8 mouse cellular contexts compared by ENCODE assay signal in genomic region chr9:48161505-48162192, GRCm38 (mm10). TPM values are rescaled to one million over a fixed set of nuclear protein-coding genes. Genes with fewer than 3 reads are reported as not detected.
DNase-seq lines count a peak whose midpoint lies in the region; ATAC-seq lines count a peak whose summit lies in the region.

Nxpe4 (plus strand) TSS chr9:48162023.

- ATAC-seq in hindbrain, embryonic 16.5 days = peak; percentile 86
- no peak for ATAC-seq in granulocyte monocyte progenitor cell, adult 5-6 weeks (replicated peaks; ENCODE audit: poor library complexity, severe bottlenecking)

- H3K4me2 ChIP-seq in hindbrain, embryonic 16.5 days (ENCODE audit: low read length) = peak within 1 kb of the TSS; percentile 61

- peaks cover 3% of the 10 kb centered on the region for H3K4me1 ChIP-seq in hindbrain, embryonic 16.5 days (ENCODE audit: control insufficient read depth, insufficient read depth, low read depth, low read length)

- DNase-seq in adrenal gland, adult 2 months = peak; percentile 66
- DNase-seq in cerebellum, postnatal 4 days (ENCODE audit: low spot score in 2 of 2) = peak; percentile 53 to 84
- peak; percentile 77 to 95 for DNase-seq in frontal cortex, postnatal 36 days (ENCODE audit: low spot score in 2 of 2)
- peak; percentile 89 to 92 for DNase-seq in left cerebral cortex, adult 18-20 months (ENCODE audit: low spot score in 2 of 2)
- peak; percentile 37 for DNase-seq in lung, postnatal 25 days (ENCODE audit: low spot score)
- peak; percentile 79 for DNase-seq in retina, postnatal 7 days (ENCODE audit: low read depth, low spot score)

- no peak within 1 kb of the TSS for H3K27ac ChIP-seq in hindbrain, embryonic 16.5 days (ENCODE audit: low read depth, low read length)

- WGBS in hindbrain, embryonic 16.5 days = 32% methylated on average over 12 of the region's 12 CpGs

- H3K9ac ChIP-seq in hindbrain, embryonic 16.5 days (ENCODE audit: low read depth, low read length) = peak within 1 kb of the TSS; percentile 50; the same call in 1 of the 2 replicates

- no peaks in the 10 kb centered on the region for H3K27me3 ChIP-seq in hindbrain, embryonic 16.5 days (replicated peaks; ENCODE audit: control insufficient read depth, insufficient read depth, low read length)

- peak within 1 kb of the TSS; percentile 49 for H3K4me3 ChIP-seq in hindbrain, embryonic 16.5 days (ENCODE audit: low read length)

- H3K9me3 ChIP-seq in hindbrain, embryonic 16.5 days (ENCODE audit: control insufficient read depth, low read length) = no peaks in the 10 kb centered on the region

- no peaks in the 10 kb centered on the region for H3K36me3 ChIP-seq in hindbrain, embryonic 16.5 days (ENCODE audit: control insufficient read depth, insufficient read depth, low read length)

RNA-seq across cellular contexts. Expression of gene Nxpe4, which starts in this region (rescaled TPM):
- 1 to 10 TPM; 2.1 to 5.0 TPM for total RNA-seq in adrenal gland, adult 2 months (2021)
- 0.67 and 1.1 TPM in 2 replicates for polyA plus RNA-seq in adrenal gland, adult 2 months (2012; rRNA removed)
- polyA plus RNA-seq in hindbrain, embryonic 16.5 days (2015; fragmentation: Nextera tagmentation; extraction: Ambion mirVana) = 9.3 and 10.1 TPM in 2 replicates
- total RNA-seq in left cerebral cortex, adult 18-20 months (2021) = 1 to 10 TPM; 8.3 to 10.0 TPM
- total RNA-seq in granulocyte monocyte progenitor cell, adult 5-6 weeks (2014; fragmentation: Nextera tagmentation) = 0.77 and 1.7 TPM in 2 replicates
- 0.93 and 1.8 TPM in 2 replicates for total RNA-seq in granulocyte monocyte progenitor cell, adult 5-6 weeks (2017)

Comparison
In these comparisons a context has a peak if more than half of its experiments do, and no peak if none do; other contexts are left out.
1. DNase-seq: peak in every context shown above with its lines; median percentile 90 in left cerebral cortex, adult 18-20 months; 86 in frontal cortex, postnatal 36 days; 79 in retina, postnatal 7 days; 68 in cerebellum, postnatal 4 days; 66 in adrenal gland, adult 2 months; 37 in lung, postnatal 25 days.